Mouse (Mus musculus): ENCODE measurements around the gene Bst1.

Bst1 gene

DNA sequence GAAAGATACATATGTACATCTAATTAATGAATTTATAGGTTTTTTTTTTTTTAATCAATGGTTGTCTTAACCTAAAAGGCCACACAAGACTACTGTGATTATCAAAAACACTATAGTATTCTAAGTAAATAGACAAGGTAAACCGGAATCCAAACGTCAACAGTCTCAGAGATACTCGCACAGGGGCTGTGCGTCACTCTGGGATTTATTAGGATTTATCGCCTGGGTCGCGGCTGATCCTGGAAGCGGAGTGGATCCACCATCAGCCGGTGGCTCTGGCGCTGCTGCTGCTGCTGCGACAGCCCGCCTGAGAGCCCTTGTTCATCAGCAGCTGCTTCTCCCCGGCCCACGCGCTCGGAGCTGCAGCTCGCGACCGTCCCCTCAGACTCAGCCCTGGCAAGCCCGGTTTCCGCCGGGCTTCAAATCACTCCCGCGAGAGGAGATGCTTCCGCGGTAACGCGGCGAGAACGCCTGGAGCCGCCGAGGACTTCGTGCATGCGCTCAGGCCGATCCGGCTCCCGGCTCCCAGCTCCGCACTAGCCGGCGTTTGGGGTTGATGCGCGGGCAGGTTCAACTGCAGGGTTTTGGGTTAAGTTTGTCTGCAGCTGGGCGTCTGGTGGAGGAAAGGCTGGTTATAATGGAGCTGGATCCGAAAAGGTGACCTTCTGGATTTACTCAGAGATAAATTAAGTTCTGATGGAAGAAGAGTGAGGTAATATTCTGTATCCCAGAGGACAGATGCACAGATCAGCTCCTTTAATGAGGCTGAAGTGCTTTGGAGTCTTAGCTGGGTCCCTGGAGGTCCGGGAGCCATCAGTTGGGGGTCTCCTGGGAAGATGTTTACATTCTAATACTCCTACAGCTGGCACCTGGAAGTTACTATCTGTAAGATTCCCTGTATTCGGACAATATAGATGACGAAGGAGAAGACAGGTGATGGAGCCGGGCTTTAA, 10.7 kb upstream of the Bst1 start:
- in situ Hi-C loops (cut with MboI, MseI), result no loop called here

DNA sequence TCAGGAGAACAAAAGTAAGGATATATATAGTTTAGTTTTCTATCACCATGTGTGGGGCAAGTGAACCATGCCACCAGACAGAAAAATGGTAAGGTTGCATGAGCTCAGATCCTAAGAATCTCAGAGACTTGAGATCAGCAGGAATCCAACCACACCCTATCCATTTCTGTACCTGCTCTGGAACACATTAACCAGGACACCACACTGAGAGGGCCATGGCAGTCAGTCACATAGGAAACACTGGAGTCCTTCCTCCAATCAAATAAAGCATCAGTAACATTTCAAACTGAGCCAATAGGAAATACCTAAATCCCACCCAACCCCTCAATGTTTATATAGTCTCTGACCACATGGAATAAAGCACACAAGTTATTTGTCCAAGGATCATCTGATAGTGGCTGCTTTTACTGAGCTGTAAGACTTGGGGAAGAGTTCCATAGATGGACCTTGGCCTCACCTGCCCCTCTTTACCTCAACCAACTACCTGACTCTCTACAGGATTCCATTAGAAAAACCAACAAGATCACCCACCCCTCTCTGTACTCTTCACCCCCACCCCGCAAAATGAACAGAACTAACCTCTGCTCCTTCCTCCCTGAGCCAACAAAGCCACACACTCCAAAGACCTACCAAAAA, 8.1 kb upstream of the Bst1 start:
- in situ Hi-C loops (cut with MboI, MseI), result no loop called here

DNA sequence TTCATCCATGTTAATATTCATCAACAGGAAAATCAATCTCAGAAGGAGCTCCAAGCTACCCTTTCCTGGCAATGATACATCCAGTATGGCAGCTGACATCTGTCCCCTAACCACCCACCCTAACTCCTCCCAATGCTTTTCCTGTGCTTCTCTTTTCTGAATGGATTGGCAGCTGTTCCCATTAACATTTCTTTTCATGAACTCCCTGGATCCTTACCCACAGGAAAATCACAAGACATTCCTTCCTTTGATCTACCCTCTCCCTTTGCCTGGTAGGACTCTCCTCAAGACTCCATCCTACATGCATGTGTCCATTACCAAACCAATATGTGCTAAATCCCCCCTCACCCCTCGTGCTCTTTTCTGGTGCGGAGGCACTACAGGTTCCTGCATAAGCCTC, 4.1 kb upstream of the Bst1 start:
- in situ Hi-C loops (cut with MboI, MseI), result no loop called here

DNA sequence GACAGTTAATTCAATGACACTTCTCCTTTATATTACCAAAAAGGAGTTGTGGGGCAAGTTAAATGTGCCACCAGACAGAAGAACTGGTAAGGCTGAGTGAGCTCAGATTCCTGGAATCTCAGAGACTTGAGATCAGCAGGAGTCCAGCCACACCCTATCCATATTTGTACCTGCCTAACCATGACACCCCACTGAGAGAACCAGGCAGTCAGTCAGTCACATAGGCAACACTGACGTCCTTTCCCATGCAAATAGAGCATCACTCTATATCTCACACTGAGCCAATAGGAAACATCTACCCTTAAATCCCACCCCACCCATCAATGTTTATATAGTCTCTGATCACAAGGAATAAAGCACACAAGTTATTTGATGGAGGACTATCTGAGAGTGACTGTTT, 2.9 kb upstream of the Bst1 start:
- in situ Hi-C loops (cut with MboI, MseI), result no loop called here

DNA sequence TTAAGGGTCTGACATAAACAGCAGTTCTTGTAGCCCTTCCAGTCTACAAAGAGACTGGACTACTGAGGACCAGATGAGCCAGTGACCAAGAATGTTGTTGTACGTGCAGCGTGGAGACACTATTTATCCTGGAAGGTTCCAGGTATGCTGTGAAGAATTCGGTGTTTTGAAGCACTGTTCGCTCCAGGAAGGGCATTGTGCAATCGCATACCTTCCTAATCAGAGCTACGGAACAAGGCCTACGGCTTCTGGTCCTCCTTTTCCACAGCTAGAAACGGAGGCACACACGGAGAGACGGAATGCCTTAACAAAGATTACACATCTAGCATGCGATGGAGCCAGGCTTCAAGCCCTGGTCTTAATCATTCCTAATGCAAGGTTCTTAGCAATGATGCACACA, 2.1 kb downstream of the Bst1 start:
- in situ Hi-C loops (cut with MboI, MseI), result no loop called here

DNA sequence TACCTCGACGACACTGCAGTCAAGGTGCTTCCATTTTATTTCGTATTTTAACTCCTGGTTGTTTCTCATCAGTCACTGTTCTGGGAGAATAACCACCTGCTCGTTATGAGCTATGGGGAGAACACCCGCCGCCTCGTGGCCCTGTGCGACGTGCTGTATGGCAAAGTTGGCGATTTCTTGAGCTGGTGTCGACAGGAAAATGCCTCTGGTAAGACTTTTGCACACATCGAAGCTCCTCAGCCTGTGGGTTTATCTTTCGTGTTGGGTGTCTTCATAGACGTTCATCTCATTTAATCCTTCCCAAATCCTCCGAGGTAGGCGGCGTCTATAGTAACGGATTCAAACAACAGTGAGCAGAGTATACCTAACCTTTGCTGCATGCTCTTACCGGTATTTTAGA, 2.9 kb downstream of the Bst1 start, which contains the start of gene Fbxl5:
Fbxl5 (minus strand) TSS at position 101 of the 400 bp plus-strand sequence.
- in situ Hi-C loops (cut with MboI, MseI), result no loop called here

DNA sequence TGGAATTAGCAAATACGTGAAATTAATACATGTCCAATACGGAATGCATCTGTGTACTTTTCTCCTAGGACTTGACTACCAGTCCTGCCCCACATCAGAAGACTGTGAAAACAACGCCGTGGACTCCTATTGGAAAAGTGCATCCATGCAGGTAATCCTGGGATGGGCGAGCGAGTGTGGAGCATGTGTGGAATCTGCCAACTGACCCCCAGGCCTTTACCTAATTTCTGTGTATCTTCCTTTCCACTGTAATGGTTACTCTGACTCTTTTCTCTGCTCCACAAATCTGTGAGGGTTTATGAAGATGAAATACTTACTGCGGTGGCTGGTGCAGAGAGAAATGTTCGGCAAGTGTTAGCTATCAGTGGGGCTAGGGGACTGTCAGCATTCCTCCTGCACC, 3.5 kb downstream of the Bst1 start:
- in situ Hi-C loops (cut with MboI, MseI), result no loop called here

DNA sequence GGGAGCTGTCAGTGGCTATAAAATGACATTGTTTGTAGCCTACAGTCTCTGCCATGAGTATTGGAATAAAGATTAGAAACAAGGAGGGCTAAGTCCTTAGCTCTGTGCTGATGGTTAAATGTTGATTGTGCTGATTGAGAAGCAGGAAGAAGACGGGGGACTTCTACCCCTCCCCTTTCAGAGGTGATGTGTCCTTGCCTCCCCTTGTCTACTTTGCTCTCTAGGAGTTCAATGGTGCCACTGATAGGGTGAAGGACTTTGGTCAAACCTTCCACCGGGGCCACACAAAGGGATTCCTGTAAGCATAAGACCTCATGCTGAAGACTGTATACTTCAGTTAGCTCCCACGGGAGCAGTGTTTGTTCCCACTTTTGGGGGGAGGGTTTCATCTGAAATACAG, 4.1 kb downstream of the Bst1 start:
- in situ Hi-C loops (cut with MboI, MseI), result no loop called here

DNA sequence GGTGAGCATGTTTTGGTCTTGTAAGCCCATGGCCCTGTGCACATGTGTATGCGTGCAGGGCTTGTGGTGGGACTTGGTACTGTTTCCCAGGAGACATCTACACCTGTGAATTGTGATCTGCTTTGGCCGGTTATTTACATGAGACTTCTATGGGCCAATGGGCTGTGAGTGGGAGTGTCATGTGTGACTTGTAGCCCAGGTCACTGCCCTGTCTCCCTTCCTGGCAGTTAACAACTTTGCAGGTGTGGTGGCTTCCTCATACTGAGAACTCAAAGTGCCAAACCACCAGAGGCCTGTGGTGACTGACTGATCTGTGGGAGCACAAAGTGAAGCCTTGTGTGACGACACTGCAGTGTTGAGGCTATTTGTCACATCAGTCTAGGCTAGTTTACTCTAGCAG, 5.9 kb downstream of the Bst1 start:
- in situ Hi-C loops (cut with MboI, MseI), result no loop called here

DNA sequence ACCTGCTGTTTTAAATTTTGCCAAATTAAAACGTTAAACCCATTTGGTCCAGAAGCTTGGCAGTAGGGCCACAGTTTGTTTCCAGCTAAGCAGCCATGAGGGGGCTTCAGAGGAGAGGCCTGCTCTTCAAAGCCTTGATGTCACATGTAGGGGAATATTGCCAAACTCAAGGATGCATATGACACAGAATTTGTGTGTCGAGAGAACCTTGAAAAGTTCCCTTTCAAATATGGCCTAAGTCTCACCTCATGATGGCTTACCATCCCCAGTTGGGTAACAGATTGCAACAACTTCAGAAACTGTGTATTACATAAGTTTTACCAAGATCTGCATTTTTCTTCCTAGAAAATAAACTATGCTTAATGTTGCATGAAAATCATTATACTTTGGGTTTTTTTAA, 8.2 kb downstream of the Bst1 start:
- in situ Hi-C loops (cut with MboI, MseI), result no loop called here

DNA sequence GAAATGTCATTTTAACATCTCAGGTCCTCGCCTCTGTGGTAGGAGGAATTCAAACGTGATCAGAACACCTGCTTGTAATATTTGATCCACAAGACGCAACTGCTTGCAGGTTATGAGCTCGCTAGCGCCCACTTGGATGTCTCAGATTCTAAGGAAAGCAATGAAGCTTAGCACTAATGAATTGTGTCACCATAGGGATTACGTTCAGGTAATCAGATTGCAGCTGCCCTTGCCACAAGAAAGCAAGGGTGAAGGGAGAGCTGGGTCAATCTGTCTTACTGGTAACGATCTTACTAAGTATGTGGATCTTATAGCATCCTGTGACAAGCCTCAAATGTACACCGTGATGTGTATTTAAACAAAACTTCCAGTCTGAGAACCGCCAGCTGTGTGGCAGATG, 8.7 kb downstream of the Bst1 start:
- in situ Hi-C loops (cut with MboI, MseI), result no loop called here

DNA sequence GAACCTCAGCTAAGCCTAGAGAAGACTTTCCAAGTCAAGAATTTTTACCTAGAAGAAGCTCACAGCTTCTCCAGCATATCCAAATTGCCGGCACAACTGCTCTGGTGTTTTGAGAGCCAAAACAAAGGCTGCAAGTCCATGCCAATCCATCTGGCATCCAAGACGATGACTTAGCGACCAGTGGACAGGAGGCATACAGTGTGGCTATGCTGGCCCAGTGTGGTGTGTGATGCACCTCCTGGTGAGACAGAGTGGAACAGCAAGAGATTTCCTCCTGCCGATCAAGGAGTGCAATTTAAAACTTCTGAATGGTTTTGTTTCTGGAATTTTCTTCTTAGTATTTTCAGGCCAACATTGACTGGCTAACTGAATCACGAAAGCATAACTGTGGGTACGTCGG, 17.9 kb downstream of the Bst1 start:
- in situ Hi-C loops (cut with MboI, MseI), result no loop called here

DNA sequence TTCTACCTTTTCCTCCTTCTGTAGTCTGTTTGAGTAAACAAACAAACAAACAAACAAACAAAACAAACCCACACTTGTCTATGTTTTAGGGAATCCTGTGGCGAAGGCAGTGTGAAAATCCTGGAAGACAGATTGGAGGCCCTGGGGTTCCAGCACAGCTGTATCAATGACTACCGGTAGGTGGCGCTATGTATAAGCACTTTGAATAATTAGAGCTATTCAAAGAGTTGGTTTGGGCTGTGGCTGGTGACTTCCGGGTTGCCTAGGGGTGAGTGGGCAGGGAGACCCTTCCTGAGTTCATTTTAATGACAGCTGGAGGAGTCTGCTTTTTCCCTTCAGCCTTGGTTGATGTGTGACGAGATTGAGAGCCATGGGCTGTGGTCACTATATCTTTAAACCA, 18.7 kb downstream of the Bst1 start:
- in situ Hi-C loops (cut with MboI, MseI), result no loop called here

DNA sequence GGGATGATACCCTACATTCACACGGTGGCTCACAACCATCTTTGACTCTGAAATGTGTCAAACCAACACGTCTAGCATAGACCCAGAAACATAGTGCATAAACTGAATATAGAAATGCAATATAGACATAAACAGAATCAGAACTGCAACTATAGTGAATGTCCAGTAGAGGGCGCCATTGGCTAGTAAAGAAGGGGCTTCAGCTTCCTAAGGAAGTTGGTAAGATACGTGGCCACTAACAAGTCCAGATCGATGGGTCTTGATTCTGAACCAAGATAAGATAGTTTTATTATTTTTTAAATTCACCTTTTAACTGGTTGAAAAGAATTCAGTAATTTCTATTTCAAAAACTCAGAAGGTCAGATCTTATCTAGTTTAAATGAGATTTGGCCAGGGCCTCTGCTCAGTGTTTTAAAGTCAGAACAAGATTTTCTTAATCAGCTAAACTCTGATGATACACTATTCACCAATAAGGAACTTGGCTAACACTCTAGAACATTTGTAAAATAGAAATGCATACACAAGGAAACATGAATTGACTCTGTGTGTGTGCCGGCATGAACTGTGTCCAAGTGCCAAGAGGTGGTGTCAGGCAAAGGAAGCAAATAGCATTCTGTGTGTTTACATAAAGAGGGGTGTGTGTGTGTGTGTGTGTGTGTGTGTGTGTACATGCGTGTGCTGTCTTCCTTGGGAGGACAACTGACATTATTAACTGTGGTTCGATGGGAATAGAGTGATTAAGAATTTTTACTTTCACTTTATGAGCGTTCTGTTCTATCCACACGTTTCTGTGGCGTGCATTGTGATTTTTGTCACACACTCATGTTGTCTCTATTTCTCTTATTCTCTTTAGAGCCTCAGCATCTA, 22.7 kb downstream of the Bst1 start:
- in situ Hi-C loops (cut with MboI, MseI), result no loop called here

DNA sequence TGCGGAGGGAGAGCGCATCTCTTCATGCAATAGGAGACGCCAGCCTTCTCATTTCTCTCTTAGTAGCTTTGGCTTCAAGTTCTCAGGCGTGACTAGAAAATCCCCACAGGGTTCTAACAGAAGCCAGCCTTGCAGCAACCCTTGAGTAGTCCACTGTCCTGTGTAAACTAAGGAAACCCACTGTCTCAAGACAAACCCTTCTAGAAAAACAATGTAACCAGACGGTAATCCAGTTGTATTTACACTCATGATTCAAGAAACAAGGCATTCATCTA, 23.3 kb downstream of the Bst1 start:
- in situ Hi-C loops (cut with MboI, MseI), result no loop called here

DNA sequence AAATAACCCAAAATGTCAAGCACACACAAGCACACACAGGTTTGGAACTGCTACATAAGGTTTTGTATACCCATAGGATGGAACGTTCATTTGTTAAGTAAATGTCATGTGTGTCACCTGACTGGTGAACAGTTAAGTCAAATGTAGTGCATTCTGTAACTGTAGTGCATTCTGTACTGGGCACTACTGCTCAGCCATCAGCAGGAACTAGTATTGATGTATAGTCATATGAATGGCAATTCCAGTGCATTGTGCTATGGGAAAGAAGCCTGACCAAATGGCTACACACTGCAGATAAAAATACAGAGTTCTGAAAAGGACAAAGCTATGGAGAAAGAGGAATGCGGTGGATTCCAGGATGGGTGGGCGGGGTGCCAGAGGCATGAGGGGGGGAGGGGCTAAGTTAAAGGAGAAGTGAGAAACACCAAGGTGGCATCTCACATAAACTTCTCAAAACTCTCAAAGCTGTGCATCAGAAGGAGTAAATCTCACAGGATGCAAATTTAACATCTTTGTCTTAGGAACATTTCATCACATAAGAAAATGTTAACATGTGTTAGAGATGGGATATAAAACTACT, 24.0 kb downstream of the Bst1 start:
- in situ Hi-C loops (cut with MboI, MseI), result no loop called here

DNA sequence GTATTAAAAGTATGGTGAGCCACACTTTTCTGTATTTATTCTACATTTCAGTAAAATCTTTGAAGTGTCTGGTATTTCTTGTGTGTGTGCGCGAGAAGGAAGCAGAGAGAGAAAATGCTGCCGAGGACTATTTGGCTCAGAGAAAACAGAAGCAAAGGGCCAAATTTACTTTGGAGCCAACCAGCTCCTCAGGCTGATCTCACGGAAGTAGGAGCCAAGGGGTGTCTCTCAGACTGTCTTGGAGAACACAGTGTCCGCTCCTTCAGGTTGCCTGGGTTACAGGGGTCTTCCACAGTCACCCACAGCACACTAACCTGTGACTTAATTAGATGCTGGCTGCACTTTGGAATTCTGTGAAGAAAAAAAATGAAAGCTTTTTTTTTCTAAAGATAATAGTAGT, 26.4 kb downstream of the Bst1 start:
- in situ Hi-C loops (cut with MboI, MseI), result loop anchor here (5.0 kb wide), 1 partner anchor 37 kb away; no protein-coding TSS in a partner anchor

DNA sequence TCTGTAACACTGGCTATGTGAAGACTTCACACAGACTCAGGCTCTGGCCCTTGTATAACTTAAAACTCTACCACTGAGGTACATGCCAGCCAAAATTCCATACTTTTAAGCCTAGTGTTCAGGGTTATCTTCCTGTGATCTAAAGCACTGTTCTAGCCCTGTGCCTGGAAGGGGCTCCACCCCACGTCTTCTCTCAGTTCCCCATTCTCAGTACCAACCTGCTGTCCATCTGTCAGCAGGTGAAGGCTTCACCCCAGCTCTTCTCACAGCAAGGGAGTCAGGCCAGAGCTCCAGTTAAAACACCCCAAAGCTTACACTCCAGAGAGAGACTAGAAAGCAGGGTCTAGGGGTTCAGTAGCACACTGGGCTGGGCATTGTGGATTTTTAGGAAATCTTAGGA, 27.0 kb downstream of the Bst1 start:
- in situ Hi-C loops (cut with MboI, MseI), result loop anchor here (5.0 kb wide), 1 partner anchor 37 kb away; no protein-coding TSS in a partner anchor

DNA sequence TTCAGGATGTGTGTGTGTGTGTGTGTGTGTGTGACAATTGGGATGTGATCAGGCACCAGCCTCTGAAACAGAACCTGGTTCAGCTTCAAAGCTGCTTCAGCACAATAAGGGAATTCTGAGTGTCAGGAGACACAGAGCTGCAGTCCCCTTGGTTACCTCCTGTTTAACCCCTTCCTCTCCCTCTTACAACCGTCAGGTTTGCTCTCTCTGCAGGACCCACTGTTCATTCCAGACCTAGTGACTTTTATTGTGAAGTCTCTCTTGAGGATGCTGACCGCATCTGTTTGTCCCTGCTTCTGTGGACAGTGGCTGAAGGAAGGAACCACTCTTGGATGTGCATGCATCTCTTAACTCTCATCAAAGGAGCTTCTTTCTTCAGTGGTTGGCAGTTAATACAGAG, 27.5 kb downstream of the Bst1 start:
- in situ Hi-C loops (cut with MboI, MseI), result loop anchor here (5.0 kb wide), 1 partner anchor 36 kb away; no protein-coding TSS in a partner anchor

DNA sequence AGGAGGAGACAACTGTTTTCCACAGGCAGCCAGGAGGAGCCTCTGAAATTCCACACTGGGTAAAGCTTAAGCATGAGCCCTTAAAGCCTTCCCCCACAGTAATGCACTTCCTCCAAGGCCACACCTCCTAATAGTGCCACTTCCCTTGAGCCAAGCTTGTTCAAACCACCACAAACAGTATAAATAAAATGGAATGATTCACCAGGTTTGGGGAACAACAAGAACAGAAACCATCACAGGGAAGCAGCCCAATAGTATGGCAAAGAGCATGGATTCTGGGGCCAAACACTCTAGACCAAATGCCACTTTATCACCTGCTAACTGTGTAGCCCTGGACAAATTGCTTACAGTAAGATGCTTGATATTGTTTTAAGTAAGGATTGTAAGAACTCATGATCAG, 28.9 kb downstream of the Bst1 start:
- in situ Hi-C loops (cut with MboI, MseI), result loop anchor here (5.0 kb wide), 1 partner anchor 35 kb away; no protein-coding TSS in a partner anchor

DNA sequence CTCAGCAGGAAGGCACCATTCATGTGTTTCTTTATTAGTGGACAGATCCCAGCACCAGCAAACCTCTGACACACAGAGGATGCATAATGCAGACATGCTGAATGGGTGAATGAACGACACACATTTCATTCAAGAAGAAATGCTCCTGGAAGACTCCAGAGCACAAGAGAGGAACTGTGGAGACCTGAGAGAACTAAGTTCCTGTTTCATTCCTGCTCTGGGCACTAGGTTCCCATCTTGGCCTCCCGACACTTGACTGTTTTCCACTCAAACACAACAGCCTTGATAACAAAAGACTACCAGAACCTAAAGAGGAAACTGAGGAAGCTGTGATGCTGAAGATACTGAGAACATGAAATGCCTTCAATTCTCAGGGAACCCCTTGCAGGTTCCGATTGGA, 29.6 kb downstream of the Bst1 start:
- in situ Hi-C loops (cut with MboI, MseI), result loop anchor here (5.0 kb wide), 1 partner anchor 34 kb away; no protein-coding TSS in a partner anchor

Data from T-helper 2 cell (primary cell).